Mouse (Mus musculus): ENCODE measurements at regions not wholly inside any gene's neighbourhood (a gene's known extent, or its start where the extent isn't known, plus 50 kb on each side); places are given as distances from the start of the nearest gene placed in this dataset.

GRCm38 (mm10) chr12:109527414-109528262, 72.5 kb downstream of the Rtl1 start:
- H3ac ChIP-seq (ENCODE audit: control insufficient read depth, insufficient read length) = no peak overlapping the region
- no peak overlapping the region for H3K4me2 ChIP-seq (ENCODE audit: low read depth)
- peaks cover 3% of the 10 kb centered on the region for H3K27me3 ChIP-seq (ENCODE audit: control insufficient read depth, insufficient read depth, insufficient read length)
- H3K36me3 ChIP-seq (ENCODE audit: control insufficient read depth, insufficient read depth) = no peaks in the 10 kb centered on the region
- H3K4me3 ChIP-seq = no peak overlapping the region
- no peaks in the 10 kb centered on the region for H3K79me2 ChIP-seq (ENCODE audit: control insufficient read depth, insufficient read depth)
- TF ChIP-seq MYOD1 (IDR thresholded peaks at IDR 0.05; ENCODE audit: control insufficient read depth in 1 of 3, insufficient read length in 2 of 3, low read depth in 2 of 3) (no peak), SRF (IDR thresholded peaks at IDR 0.05; ENCODE audit: control insufficient read depth, insufficient read length, low read depth) (no peak), TCF3 (IDR thresholded peaks at IDR 0.05; ENCODE audit: insufficient read length, low read depth) (no peak), MAX (IDR thresholded peaks at IDR 0.05; ENCODE audit: low read depth) (no peak), TCF12 (IDR thresholded peaks at IDR 0.05; ENCODE audit: insufficient read depth, poor library complexity, severe bottlenecking) (no peak), POLR2AphosphoS2 (IDR thresholded peaks at IDR 0.05; ENCODE audit: insufficient read length, low read depth) (no peak), CEBPB (IDR thresholded peaks at IDR 0.05; ENCODE audit: insufficient read depth, poor library complexity, severe bottlenecking) (no peak), E2F4 (IDR thresholded peaks at IDR 0.05; ENCODE audit: insufficient read depth) (no peak), POLR2A (IDR thresholded peaks at IDR 0.05; ENCODE audit: insufficient read length, low read depth) (no peak), MYOG (IDR thresholded peaks at IDR 0.05; ENCODE audit: control insufficient read depth in 1 of 3, insufficient read depth in 1 of 3, insufficient read length in 2 of 3, low read depth in 2 of 3) (no peak), USF1 (IDR thresholded peaks at IDR 0.05; ENCODE audit: low read depth) (no peak), REST (IDR thresholded peaks at IDR 0.05; ENCODE audit: insufficient read depth, insufficient read length) (no peak)

- Histone ChIP-seq H3K79me2 (ENCODE audit: control insufficient read depth, insufficient read depth) (no peaks in the 10 kb centered on the region), H3K4me3 (no peak overlapping the region), H3K27me3 (ENCODE audit: control insufficient read depth, insufficient read depth, insufficient read length) (peaks cover 9% of the 10 kb centered on the region), H3K36me3 (ENCODE audit: control insufficient read depth, insufficient read depth) (no peaks in the 10 kb centered on the region), H3ac (ENCODE audit: control insufficient read depth, insufficient read length) (no peak overlapping the region), H3K4me2 (ENCODE audit: low read depth) (no peak overlapping the region)
- TF ChIP-seq CEBPB (IDR thresholded peaks at IDR 0.05; ENCODE audit: insufficient read depth, poor library complexity, severe bottlenecking) (no peak), TCF12 (IDR thresholded peaks at IDR 0.05; ENCODE audit: insufficient read depth, poor library complexity, severe bottlenecking) (no peak), SRF (IDR thresholded peaks at IDR 0.05; ENCODE audit: control insufficient read depth, insufficient read length, low read depth) (no peak), MYOG (IDR thresholded peaks at IDR 0.05; ENCODE audit: control insufficient read depth in 1 of 3, insufficient read depth in 1 of 3, insufficient read length in 2 of 3, low read depth in 2 of 3) (no peak), TCF3 (IDR thresholded peaks at IDR 0.05; ENCODE audit: insufficient read length, low read depth) (no peak), POLR2A (IDR thresholded peaks at IDR 0.05; ENCODE audit: insufficient read length, low read depth) (no peak), MYOD1 (IDR thresholded peaks at IDR 0.05; ENCODE audit: control insufficient read depth in 1 of 3, insufficient read length in 2 of 3, low read depth in 2 of 3) (no peak), MAX (IDR thresholded peaks at IDR 0.05; ENCODE audit: low read depth) (no peak), POLR2AphosphoS2 (IDR thresholded peaks at IDR 0.05; ENCODE audit: insufficient read length, low read depth) (no peak), REST (IDR thresholded peaks at IDR 0.05; ENCODE audit: insufficient read depth, insufficient read length) (no peak), E2F4 (IDR thresholded peaks at IDR 0.05; ENCODE audit: insufficient read depth) (no peak), USF1 (IDR thresholded peaks at IDR 0.05; ENCODE audit: low read depth) (no peak)
Measured at GRCm38 (mm10) chr12:109525613-109526012, 73.0 kb downstream of the Dlk1 start.

GRCm38 (mm10) chr12:109521199-109521780, 68.7 kb downstream of the Dlk1 start:
- no peak overlapping the region for H3K4me2 ChIP-seq (ENCODE audit: low read depth)
- no peaks in the 10 kb centered on the region for H3K36me3 ChIP-seq (ENCODE audit: control insufficient read depth, insufficient read depth)
- no peaks in the 10 kb centered on the region for H3K79me2 ChIP-seq (ENCODE audit: control insufficient read depth, insufficient read depth)
- H3K27me3 ChIP-seq (ENCODE audit: control insufficient read depth, insufficient read depth, insufficient read length) = peaks cover 12% of the 10 kb centered on the region
- H3ac ChIP-seq (ENCODE audit: control insufficient read depth, insufficient read length) = no peak overlapping the region
- TF ChIP-seq USF1 (IDR thresholded peaks at IDR 0.05; ENCODE audit: low read depth) = no peak
- TF ChIP-seq MYOD1 (IDR thresholded peaks at IDR 0.05; ENCODE audit: control insufficient read depth in 1 of 3, insufficient read length in 2 of 3, low read depth in 2 of 3) = no peak
- TF ChIP-seq POLR2AphosphoS2 (IDR thresholded peaks at IDR 0.05; ENCODE audit: insufficient read length, low read depth) = no peak
- no peak for TF ChIP-seq E2F4 (IDR thresholded peaks at IDR 0.05; ENCODE audit: insufficient read depth)
- no peak for TF ChIP-seq CEBPB (IDR thresholded peaks at IDR 0.05; ENCODE audit: insufficient read depth, poor library complexity, severe bottlenecking)
- TF ChIP-seq SRF (IDR thresholded peaks at IDR 0.05; ENCODE audit: control insufficient read depth, insufficient read length, low read depth) = no peak
- TF ChIP-seq MYOG (IDR thresholded peaks at IDR 0.05; ENCODE audit: control insufficient read depth in 1 of 3, insufficient read depth in 1 of 3, insufficient read length in 2 of 3, low read depth in 2 of 3) = no peak
- no peak for TF ChIP-seq TCF12 (IDR thresholded peaks at IDR 0.05; ENCODE audit: insufficient read depth, poor library complexity, severe bottlenecking)
- TF ChIP-seq REST (IDR thresholded peaks at IDR 0.05; ENCODE audit: insufficient read depth, insufficient read length) = no peak
- no peak for TF ChIP-seq TCF3 (IDR thresholded peaks at IDR 0.05; ENCODE audit: insufficient read length, low read depth)
- TF ChIP-seq MAX (IDR thresholded peaks at IDR 0.05; ENCODE audit: low read depth) = no peak
- TF ChIP-seq POLR2A (IDR thresholded peaks at IDR 0.05; ENCODE audit: insufficient read length, low read depth) = no peak
- no peak overlapping the region for H3K4me3 ChIP-seq

GRCm38 (mm10) chr12:109520414-109520813, 67.8 kb downstream of the Dlk1 start:
- Histone ChIP-seq H3K36me3 (ENCODE audit: control insufficient read depth, insufficient read depth) (no peaks in the 10 kb centered on the region), H3K4me3 (no peak overlapping the region), H3ac (ENCODE audit: control insufficient read depth, insufficient read length) (no peak overlapping the region), H3K27me3 (ENCODE audit: control insufficient read depth, insufficient read depth, insufficient read length) (peaks cover 12% of the 10 kb centered on the region), H3K79me2 (ENCODE audit: control insufficient read depth, insufficient read depth) (no peaks in the 10 kb centered on the region), H3K4me2 (ENCODE audit: low read depth) (no peak overlapping the region)
- no peak for TF ChIP-seq MYOD1 (IDR thresholded peaks at IDR 0.05; ENCODE audit: control insufficient read depth in 1 of 3, insufficient read length in 2 of 3, low read depth in 2 of 3)

Data from myocyte (in vitro differentiated cells).